Mouse (Mus musculus): ENCODE results near the gene Wdfy3. TPM values are rescaled to one million over a fixed set of nuclear protein-coding genes. Genes with fewer than 3 reads are reported as not detected.
A peak's percentile ranks its signal among the peaks of the same experiment; 100 is the strongest.

Wdfy3 gene
- total and polyA plus RNA-seq, 2 experiments from 2014 or later: 5.2 to 25.8 TPM

DNA sequence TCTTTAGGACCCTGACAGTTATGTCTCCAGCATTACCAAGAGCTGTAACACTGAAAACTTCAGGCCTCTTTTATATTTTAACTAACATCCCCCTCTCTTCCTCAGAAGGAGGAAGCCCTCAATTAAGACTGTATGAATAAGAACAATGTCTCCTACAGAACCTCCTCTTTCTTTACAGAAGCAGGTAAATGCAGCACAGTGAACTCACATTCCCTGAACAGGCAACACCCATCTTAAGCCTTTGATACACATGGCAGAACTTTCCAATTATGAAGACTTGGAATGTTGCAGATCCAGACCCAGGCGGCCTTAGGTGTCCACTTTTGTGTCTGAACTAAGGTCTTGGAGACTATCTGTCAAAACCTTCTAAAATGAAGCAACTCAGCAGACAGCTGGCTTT lies 167.0 kb downstream of the Wdfy3 start:
- no peak overlapping the region for H3K4me2 ChIP-seq (ENCODE audit: low read depth, low read length)
- H3K4me1 ChIP-seq (ENCODE audit: control insufficient read depth, insufficient read depth): no peaks in the 10 kb centered on the region
- no peak for ATAC-seq (ENCODE audit: insufficient read depth, low read depth)
- WGBS: 97% methylated on average over 1 of the region's 1 CpGs
- no peak for TF ChIP-seq CTCF (IDR thresholded peaks at IDR 0.05; ENCODE audit: low read depth)
- TF ChIP-seq EP300 (IDR thresholded peaks at IDR 0.05; ENCODE audit: low read depth): no peak
- no peak for DNase-seq (ENCODE audit: low spot score)
- H3K4me3 ChIP-seq (ENCODE audit: low read depth, low read length): no peak overlapping the region
- H3K27ac ChIP-seq (ENCODE audit: low read depth): no peak overlapping the region
- H3K27me3 ChIP-seq (ENCODE audit: control insufficient read depth, insufficient read depth, low read length): no peaks in the 10 kb centered on the region
- H3K36me3 ChIP-seq (replicated peaks; ENCODE audit: control insufficient read depth, insufficient read depth, low read length): peaks cover 89% of the 10 kb centered on the region
- H3K9ac ChIP-seq (replicated peaks; ENCODE audit: low read depth, low read length): no peak overlapping the region
- no peaks in the 10 kb centered on the region for H3K9me3 ChIP-seq (replicated peaks; ENCODE audit: control insufficient read depth, low read length)

DNA sequence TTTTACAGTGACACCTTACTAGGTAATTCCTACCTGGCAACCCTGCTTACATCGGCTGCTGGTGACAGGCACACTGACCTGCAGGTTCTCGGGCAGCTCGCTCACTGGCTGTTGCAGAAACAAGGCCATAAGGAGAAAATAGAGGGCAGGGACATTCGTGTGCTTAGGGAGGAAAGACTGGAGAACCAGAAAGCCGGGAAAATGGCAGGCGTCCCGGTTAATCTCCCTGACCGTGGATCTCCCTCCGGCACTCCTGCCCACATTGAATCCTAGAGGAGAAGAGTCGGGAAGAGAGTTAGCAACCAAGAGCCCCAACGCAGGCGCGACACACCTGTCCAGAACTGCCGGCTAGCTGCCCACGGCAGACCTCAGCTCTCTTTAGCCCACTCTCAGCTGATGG lies 169.7 kb downstream of the Wdfy3 start:
- Histone ChIP-seq H3K27ac (ENCODE audit: low read depth) (no peak overlapping the region), H3K9me3 (replicated peaks; ENCODE audit: control insufficient read depth, low read length) (no peaks in the 10 kb centered on the region), H3K4me2 (ENCODE audit: low read depth, low read length) (no peak overlapping the region), H3K9ac (replicated peaks; ENCODE audit: low read depth, low read length) (no peak overlapping the region), H3K4me3 (ENCODE audit: low read depth, low read length) (no peak overlapping the region), H3K4me1 (ENCODE audit: control insufficient read depth, insufficient read depth) (no peaks in the 10 kb centered on the region), H3K36me3 (replicated peaks; ENCODE audit: control insufficient read depth, insufficient read depth, low read length) (peaks cover 88% of the 10 kb centered on the region), H3K27me3 (ENCODE audit: control insufficient read depth, insufficient read depth, low read length) (no peaks in the 10 kb centered on the region)
- ATAC-seq (ENCODE audit: insufficient read depth, low read depth) (no peak), DNase-seq (ENCODE audit: low spot score) (no peak)
- WGBS: 93% methylated on average over 15 of the region's 15 CpGs
- TF ChIP-seq EP300 (IDR thresholded peaks at IDR 0.05; ENCODE audit: low read depth) (no peak), CTCF (IDR thresholded peaks at IDR 0.05; ENCODE audit: low read depth) (no peak)

DNA sequence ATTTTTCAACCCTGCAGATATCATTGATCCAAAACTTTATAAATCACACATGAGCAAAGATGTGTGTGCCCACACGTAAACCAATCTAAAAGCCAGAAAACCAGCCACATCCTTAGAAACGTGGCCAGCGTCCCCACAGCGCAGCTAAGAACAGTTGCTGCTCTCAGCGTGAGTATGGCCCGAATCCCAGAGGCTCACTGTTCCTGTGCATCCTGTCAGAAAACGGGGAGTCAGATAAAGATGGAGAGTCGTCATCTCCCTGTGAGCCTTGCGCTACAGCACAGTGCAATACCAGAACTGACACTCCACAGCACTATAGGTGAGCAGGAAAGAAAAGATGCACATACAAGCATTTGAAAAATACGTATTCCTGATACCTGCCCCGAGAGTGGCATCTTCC lies 172.9 kb downstream of the Wdfy3 start:
- 85% methylated on average over 11 of the region's 11 CpGs for WGBS
- no peak for ATAC-seq (ENCODE audit: insufficient read depth, low read depth)
- DNase-seq (ENCODE audit: low spot score): no peak
- peaks cover 88% of the 10 kb centered on the region for H3K36me3 ChIP-seq (replicated peaks; ENCODE audit: control insufficient read depth, insufficient read depth, low read length)
- no peaks in the 10 kb centered on the region for H3K27me3 ChIP-seq (ENCODE audit: control insufficient read depth, insufficient read depth, low read length)
- TF ChIP-seq EP300 (IDR thresholded peaks at IDR 0.05; ENCODE audit: low read depth) (no peak), CTCF (IDR thresholded peaks at IDR 0.05; ENCODE audit: low read depth) (no peak)
- H3K27ac ChIP-seq (ENCODE audit: low read depth): no peak overlapping the region
- H3K4me3 ChIP-seq (ENCODE audit: low read depth, low read length): no peak overlapping the region
- no peak overlapping the region for H3K9ac ChIP-seq (replicated peaks; ENCODE audit: low read depth, low read length)
- H3K4me2 ChIP-seq (ENCODE audit: low read depth, low read length): no peak overlapping the region
- H3K9me3 ChIP-seq (replicated peaks; ENCODE audit: control insufficient read depth, low read length): no peaks in the 10 kb centered on the region
- H3K4me1 ChIP-seq (ENCODE audit: control insufficient read depth, insufficient read depth): no peaks in the 10 kb centered on the region

DNA sequence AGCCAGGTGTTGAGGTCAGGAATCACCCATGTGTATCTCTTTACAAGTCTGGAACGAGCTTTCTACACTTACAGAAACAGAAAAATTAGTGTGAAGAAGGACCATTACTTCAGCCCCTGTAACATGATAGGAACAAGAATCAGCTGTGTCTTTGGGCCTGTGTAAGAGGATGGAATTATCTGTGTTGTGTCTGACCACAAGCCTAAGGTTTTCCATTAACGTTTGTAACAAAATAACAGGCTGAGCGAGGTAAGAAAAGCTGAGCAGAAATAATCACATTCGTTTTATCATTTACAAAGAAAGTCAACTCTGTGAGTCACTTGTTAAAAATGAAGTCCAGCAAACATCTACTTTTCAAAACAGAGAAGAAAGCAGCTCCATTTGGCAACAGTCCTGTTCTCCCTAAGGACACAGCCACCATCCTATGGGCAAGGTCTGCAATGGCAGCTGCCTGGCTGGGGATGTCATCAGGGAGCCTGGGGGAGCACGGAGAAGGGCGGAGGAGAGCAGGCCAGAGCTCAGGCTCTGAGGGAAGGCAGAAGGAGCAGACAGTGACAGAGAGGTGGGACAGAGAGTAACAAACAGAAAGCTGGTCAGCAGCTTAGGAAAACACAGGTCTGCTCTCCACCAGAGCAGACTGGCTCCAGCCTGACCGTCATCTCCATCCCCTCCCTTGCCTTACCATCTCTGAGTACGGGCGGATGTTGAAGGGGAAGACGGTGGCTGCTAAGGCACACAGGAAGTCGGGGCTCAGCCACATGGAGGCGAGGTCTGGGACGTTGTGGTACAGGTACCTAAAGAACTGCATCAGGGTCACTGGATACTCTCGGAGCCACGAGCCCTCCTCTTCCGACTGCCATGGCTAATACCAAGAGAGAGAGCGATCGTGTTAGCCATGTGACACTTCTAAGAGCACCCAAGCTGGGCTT lies 173.7 kb downstream of the Wdfy3 start:
- whole genome bisulfite sequencing: 81% methylated on average over 18 of the region's 18 CpGs
- Histone ChIP-seq H3K9me3 (replicated peaks; ENCODE audit: control insufficient read depth, low read length) (no peaks in the 10 kb centered on the region), H3K4me1 (ENCODE audit: control insufficient read depth, insufficient read depth) (no peaks in the 10 kb centered on the region), H3K9ac (replicated peaks; ENCODE audit: low read depth, low read length) (no peak overlapping the region), H3K4me2 (ENCODE audit: low read depth, low read length) (no peak overlapping the region), H3K27ac (ENCODE audit: low read depth) (0 out of 2 replicates have a peak overlapping the region, but pooled peaks have one; percentile 13), H3K4me3 (ENCODE audit: low read depth, low read length) (no peak overlapping the region), H3K27me3 (ENCODE audit: control insufficient read depth, insufficient read depth, low read length) (no peaks in the 10 kb centered on the region), H3K36me3 (replicated peaks; ENCODE audit: control insufficient read depth, insufficient read depth, low read length) (peaks cover 85% of the 10 kb centered on the region)
- no peak for TF ChIP-seq CTCF (IDR thresholded peaks at IDR 0.05; ENCODE audit: low read depth)
- no peak for TF ChIP-seq EP300 (IDR thresholded peaks at IDR 0.05; ENCODE audit: low read depth)
- ATAC-seq (ENCODE audit: insufficient read depth, low read depth) (no peak), DNase-seq (ENCODE audit: low spot score) (no peak)

DNA sequence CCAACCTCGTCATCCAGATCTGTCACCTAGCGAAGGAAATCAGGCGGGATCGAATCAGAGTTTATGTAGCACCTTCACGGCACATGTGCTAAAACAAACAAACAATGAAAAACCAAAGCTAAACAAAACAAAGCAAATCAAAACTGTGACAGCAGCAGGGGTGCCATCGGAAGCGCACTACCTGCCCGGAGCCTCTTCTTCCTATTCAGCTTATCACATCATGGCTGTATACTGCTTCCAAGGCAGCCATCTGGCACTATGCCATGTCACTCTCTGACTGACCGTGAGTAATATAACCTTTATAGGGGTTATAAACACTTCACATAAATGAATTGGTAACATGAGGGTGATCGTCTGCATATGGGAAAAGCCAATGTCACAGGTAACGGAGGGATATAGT lies 174.6 kb downstream of the Wdfy3 start:
- WGBS: 67% methylated on average over 11 of the region's 11 CpGs
- peaks cover 85% of the 10 kb centered on the region for H3K36me3 ChIP-seq (replicated peaks; ENCODE audit: control insufficient read depth, insufficient read depth, low read length)

More for the DNA sequence above, 174.6 kb downstream of the Wdfy3 start:
- Histone ChIP-seq H3K27me3 (ENCODE audit: control insufficient read depth, insufficient read depth, low read length) (no peaks in the 10 kb centered on the region), H3K4me1 (ENCODE audit: control insufficient read depth, insufficient read depth) (no peaks in the 10 kb centered on the region), H3K4me2 (ENCODE audit: low read depth, low read length) (no peak overlapping the region), H3K4me3 (ENCODE audit: low read depth, low read length) (no peak overlapping the region), H3K27ac (ENCODE audit: low read depth) (no peak overlapping the region), H3K9ac (replicated peaks; ENCODE audit: low read depth, low read length) (no peak overlapping the region), H3K9me3 (replicated peaks; ENCODE audit: control insufficient read depth, low read length) (no peaks in the 10 kb centered on the region)
- ATAC-seq (ENCODE audit: insufficient read depth, low read depth) (no peak), DNase-seq (ENCODE audit: low spot score) (no peak)
- TF ChIP-seq EP300 (IDR thresholded peaks at IDR 0.05; ENCODE audit: low read depth) (no peak), CTCF (IDR thresholded peaks at IDR 0.05; ENCODE audit: low read depth) (no peak)

Data from heart, postnatal 0 days (tissue).